In genomic region chr4:101202626-101203025, GRCm38 (mm10) we compare ENCODE assay signal across 14 mouse cellular contexts.
DNase-seq lines count a peak whose midpoint lies in the region; ATAC-seq lines count a peak whose summit lies in the region.
"Had no signal": no experiment of that assay in that cellular context is flagged by ENCODE, and none has a peak within 500 bp of the region (broad histone marks: within the 10 kb centered on the region; RNA-seq: fewer than 3 reads in every experiment).

No protein-coding gene starts in this region.

- no peak overlapping the region for H3K4me2 ChIP-seq in heart, embryonic 16.5 days (ENCODE audit: low read depth, low read length)
- H3K4me2 ChIP-seq in midbrain, embryonic 11.5 days: no peak overlapping the region
- H3K4me2 ChIP-seq: neural tube, embryonic 13.5 days had no signal

- no peak overlapping the region for H3K27ac ChIP-seq in heart, embryonic 16.5 days (ENCODE audit: low read length)
- H3K27ac ChIP-seq in forebrain, embryonic 10.5 days: no peak overlapping the region
- H3K27ac ChIP-seq in midbrain, embryonic 11.5 days (ENCODE audit: low read depth, low read length): no peak overlapping the region
- H3K27ac ChIP-seq: hindbrain, embryonic 10.5 days; liver, embryonic 14.5 days; neural tube, embryonic 13.5 days had no signal

- H3K27me3 ChIP-seq in heart, embryonic 16.5 days (ENCODE audit: control insufficient read depth, insufficient read depth, low read length): no peaks in the 10 kb centered on the region
- H3K27me3 ChIP-seq in forebrain, embryonic 10.5 days (ENCODE audit: poor library complexity, severe bottlenecking): no peaks in the 10 kb centered on the region
- H3K27me3 ChIP-seq in midbrain, embryonic 11.5 days (ENCODE audit: control insufficient read depth, insufficient read depth, low read length): no peaks in the 10 kb centered on the region
- H3K27me3 ChIP-seq: neural tube, embryonic 13.5 days had no signal

- DNase-seq in heart, postnatal 10 days: no peak
- DNase-seq in 3T3-L1 (ENCODE audit: low read depth, low spot score): peak; percentile 98
- DNase-seq in Muller cell, postnatal 12 days (ENCODE audit: inconsistent ontology term): peak; percentile 90
- peak; percentile 86 for DNase-seq in fibroblast of lung, adult 2 months (ENCODE audit: low read depth)
- DNase-seq in forebrain, embryonic 10.5 days (ENCODE audit: extremely low spot score, low spot score): no peak
- no peak for DNase-seq in midbrain, embryonic 11.5 days (ENCODE audit: low spot score, missing footprints)
- DNase-seq: kidney, adult 2 months; lung, postnatal 36 days; midbrain, embryonic 14.5 days had no signal

- H3K4me3 ChIP-seq in heart, embryonic 16.5 days (ENCODE audit: low read length): no peak overlapping the region
- no peak overlapping the region for H3K4me3 ChIP-seq in forebrain, embryonic 10.5 days
- H3K4me3 ChIP-seq in midbrain, embryonic 11.5 days (ENCODE audit: low read depth, low read length): no peak overlapping the region
- H3K4me3 ChIP-seq: hindbrain, embryonic 10.5 days; neural tube, embryonic 13.5 days had no signal

- peaks cover 21% of the 10 kb centered on the region for H3K4me1 ChIP-seq in heart, embryonic 16.5 days (ENCODE audit: control insufficient read depth, insufficient read depth, low read length)
- H3K4me1 ChIP-seq in forebrain, embryonic 10.5 days: no peaks in the 10 kb centered on the region
- no peaks in the 10 kb centered on the region for H3K4me1 ChIP-seq in midbrain, embryonic 11.5 days (ENCODE audit: control insufficient read depth, insufficient read depth, low read length)
- H3K4me1 ChIP-seq: hindbrain, embryonic 10.5 days had no signal

- H3K9ac ChIP-seq in heart, embryonic 16.5 days (ENCODE audit: low read length): no peak overlapping the region
- H3K9ac ChIP-seq in midbrain, embryonic 11.5 days (ENCODE audit: low read length): no peak overlapping the region
- H3K9ac ChIP-seq: liver, embryonic 14.5 days; neural tube, embryonic 13.5 days had no signal

- 73% methylated on average over 10 of the region's 10 CpGs for WGBS in heart, embryonic 16.5 days
- WGBS in forebrain, embryonic 10.5 days: 98% methylated on average over 10 of the region's 10 CpGs
- WGBS in midbrain, embryonic 11.5 days: 93% methylated on average over 10 of the region's 10 CpGs

- intact Hi-C loops in heart, postnatal 10 days (cut with DNase I): loop anchor here (5.0 kb wide), 1 partner anchor 90 kb away; no protein-coding TSS in a partner anchor

- ATAC-seq in heart, embryonic 16.5 days (replicated peaks; ENCODE audit: extremely low read depth, insufficient read depth, low FRiP score): 0 out of 2 replicates have a peak, but pooled peaks have one; percentile 28
- ATAC-seq in midbrain, embryonic 11.5 days (ENCODE audit: low FRiP score): no peak
- no peak for ATAC-seq in frontal cortex, adult (ENCODE audit: low TSS enrichment)

- no peaks in the 10 kb centered on the region for H3K36me3 ChIP-seq in heart, embryonic 16.5 days (ENCODE audit: control insufficient read depth, insufficient read depth)
- no peaks in the 10 kb centered on the region for H3K36me3 ChIP-seq in forebrain, embryonic 10.5 days (replicated peaks)
- H3K36me3 ChIP-seq in midbrain, embryonic 11.5 days (ENCODE audit: control insufficient read depth, insufficient read depth, low read length): no peaks in the 10 kb centered on the region
- H3K36me3 ChIP-seq: hindbrain, embryonic 10.5 days; neural tube, embryonic 13.5 days had no signal

- no peaks in the 10 kb centered on the region for H3K9me3 ChIP-seq in heart, embryonic 16.5 days (replicated peaks; ENCODE audit: control insufficient read depth, low read length)
- no peaks in the 10 kb centered on the region for H3K9me3 ChIP-seq in forebrain, embryonic 10.5 days
- no peaks in the 10 kb centered on the region for H3K9me3 ChIP-seq in midbrain, embryonic 11.5 days (ENCODE audit: control insufficient read depth, low read length)
- H3K9me3 ChIP-seq: hindbrain, embryonic 10.5 days; neural tube, embryonic 13.5 days had no signal

Comparison
In these comparisons a context has a peak if more than half of its experiments do, and no peak if none do; other contexts are left out.
1. DNase-seq: peak in 3T3-L1 (single experiment), Muller cell, postnatal 12 days (single experiment) and fibroblast of lung, adult 2 months (single experiment); none in heart, postnatal 10 days (0 of 2), forebrain, embryonic 10.5 days (single experiment) and midbrain, embryonic 11.5 days (single experiment).